Mouse (Mus musculus): Measurements from ENCODE around the gene D8Ertd738e. TPM values are rescaled to one million over a fixed set of nuclear protein-coding genes. Genes with fewer than 3 reads are reported as not detected.

The D8Ertd738e gene
- total and polyA plus RNA-seq, 2 experiments from 2014 or later = 130 to 255 TPM

DNA sequence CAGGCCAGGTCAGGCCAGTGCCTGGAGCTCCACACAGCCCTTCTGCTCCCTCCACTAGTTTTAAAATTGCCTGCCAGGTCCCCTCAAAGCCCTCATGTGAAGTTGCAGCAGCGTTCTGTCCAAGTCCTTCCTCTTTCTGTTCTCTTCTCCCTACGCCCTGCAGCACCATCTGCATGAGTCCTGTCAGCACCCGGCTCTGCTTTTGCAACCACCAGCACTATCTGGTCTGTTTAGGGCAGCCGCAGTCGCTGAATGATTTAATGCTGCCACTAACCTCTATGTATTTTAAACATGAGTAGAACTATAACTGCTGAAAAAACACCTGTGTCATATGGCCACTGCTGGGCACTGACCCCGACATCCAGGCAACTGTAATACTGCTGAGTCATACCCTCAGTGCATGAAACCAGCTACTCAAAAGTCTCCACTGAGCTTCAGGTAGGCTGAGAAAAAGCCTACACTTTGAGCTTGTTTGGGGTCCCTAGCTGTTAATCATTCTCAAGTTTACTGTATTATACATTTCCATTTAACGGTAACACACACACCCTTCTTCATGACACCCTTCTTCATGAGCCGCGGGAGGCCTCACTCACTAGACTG lies 26.9 kb downstream of the D8Ertd738e start:
- H3K36me3 ChIP-seq (ENCODE audit: insufficient read depth) = peaks cover 95% of the 10 kb centered on the region
- no peak overlapping the region for H3K4me2 ChIP-seq (ENCODE audit: low read depth)
- H3K9me3 ChIP-seq (ENCODE audit: low read length) = no peaks in the 10 kb centered on the region
- H3K9ac ChIP-seq = no peak overlapping the region
- no peaks in the 10 kb centered on the region for H3K27me3 ChIP-seq (ENCODE audit: insufficient read depth, low read length)
- ATAC-seq (no peak), DNase-seq (no peak)
- no peak overlapping the region for H3K27ac ChIP-seq (ENCODE audit: low read depth, low read length)
- H3K4me1 ChIP-seq (ENCODE audit: insufficient read depth) = no peaks in the 10 kb centered on the region
- 96% methylated on average over 9 of the region's 9 CpGs for whole genome bisulfite sequencing
- no peak overlapping the region for H3K4me3 ChIP-seq (ENCODE audit: low read depth, low read length)
- TF ChIP-seq CTCF (IDR thresholded peaks at IDR 0.05; ENCODE audit: low read depth) = no peak

DNA sequence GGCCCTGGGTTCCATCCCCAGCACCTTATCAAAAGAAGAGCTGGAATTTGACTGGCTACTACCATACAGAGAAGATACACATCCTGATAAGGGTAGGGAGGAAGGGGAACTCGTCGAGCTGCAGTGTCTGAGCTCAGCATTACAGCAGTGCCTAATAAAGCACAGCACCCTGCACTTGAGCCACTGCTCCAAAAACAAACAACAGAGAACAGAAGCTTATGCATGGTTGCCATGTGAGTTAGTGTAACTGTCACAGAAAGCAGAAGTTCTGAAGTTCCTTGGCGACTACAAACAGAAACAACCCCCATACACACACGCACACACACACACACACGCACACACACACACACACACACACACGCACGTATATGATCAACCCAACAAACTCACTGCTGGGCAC lies 29.4 kb downstream of the D8Ertd738e start:
- Histone ChIP-seq H3K36me3 (ENCODE audit: insufficient read depth) (peaks cover 96% of the 10 kb centered on the region), H3K27ac (ENCODE audit: low read depth, low read length) (no peak overlapping the region), H3K4me1 (ENCODE audit: insufficient read depth) (no peaks in the 10 kb centered on the region), H3K4me2 (ENCODE audit: low read depth) (no peak overlapping the region), H3K9ac (no peak overlapping the region), H3K4me3 (ENCODE audit: low read depth, low read length) (no peak overlapping the region), H3K27me3 (ENCODE audit: insufficient read depth, low read length) (no peaks in the 10 kb centered on the region), H3K9me3 (ENCODE audit: low read length) (no peaks in the 10 kb centered on the region)
- no peak for ATAC-seq
- no peak for DNase-seq
- WGBS = 87% methylated on average over 7 of the region's 7 CpGs
- no peak for TF ChIP-seq CTCF (IDR thresholded peaks at IDR 0.05; ENCODE audit: low read depth)

DNA sequence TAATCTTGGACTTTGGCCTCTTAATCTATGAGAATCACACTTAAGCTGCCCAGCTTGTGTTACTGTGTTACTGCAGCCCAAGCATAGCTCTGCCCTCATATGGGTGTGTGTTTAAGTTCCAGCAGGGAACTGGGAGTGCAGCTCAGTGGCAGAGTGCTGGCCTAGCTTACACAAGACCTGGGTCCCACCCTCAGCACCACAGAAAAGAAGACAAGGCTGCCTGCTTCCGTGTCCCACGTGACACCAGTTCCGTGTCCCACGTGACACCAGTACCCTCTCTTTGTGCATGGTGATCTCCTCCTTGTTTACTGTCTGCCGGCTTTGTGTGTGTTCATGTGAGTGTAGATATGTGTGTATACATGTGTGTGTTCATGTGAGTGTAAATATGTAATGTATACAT lies 31.4 kb downstream of the D8Ertd738e start:
- H3K36me3 ChIP-seq (ENCODE audit: insufficient read depth) = peaks cover 93% of the 10 kb centered on the region
- no peaks in the 10 kb centered on the region for H3K9me3 ChIP-seq (ENCODE audit: low read length)
- TF ChIP-seq CTCF (IDR thresholded peaks at IDR 0.05; ENCODE audit: low read depth) = no peak
- DNase-seq (no peak), ATAC-seq (no peak)
- no peaks in the 10 kb centered on the region for H3K27me3 ChIP-seq (ENCODE audit: insufficient read depth, low read length)
- H3K4me1 ChIP-seq (ENCODE audit: insufficient read depth) = no peaks in the 10 kb centered on the region
- H3K4me2 ChIP-seq (ENCODE audit: low read depth) = no peak overlapping the region
- no peak overlapping the region for H3K27ac ChIP-seq (ENCODE audit: low read depth, low read length)
- WGBS = 93% methylated on average over 5 of the region's 5 CpGs
- no peak overlapping the region for H3K9ac ChIP-seq
- no peak overlapping the region for H3K4me3 ChIP-seq (ENCODE audit: low read depth, low read length)

DNA sequence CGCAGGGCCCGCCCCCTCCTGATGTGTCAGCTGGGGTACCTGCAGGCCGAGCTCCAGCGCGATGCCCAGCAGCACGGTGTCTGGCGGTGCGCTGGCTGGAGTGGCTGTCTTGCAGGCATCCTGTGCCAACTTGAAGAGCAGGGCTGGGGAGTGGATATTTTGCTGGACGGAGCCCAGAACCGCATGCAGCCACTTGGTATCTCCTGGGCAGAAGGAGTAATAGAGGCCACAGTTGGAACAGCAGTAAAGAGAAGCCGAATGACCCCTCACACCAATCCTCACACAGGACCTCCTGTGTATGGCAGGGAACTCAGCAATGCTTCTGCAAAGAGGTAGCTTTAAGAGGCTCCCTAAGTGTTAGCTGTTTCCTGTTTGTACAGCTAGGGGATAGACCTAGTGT lies 32.3 kb downstream of the D8Ertd738e start:
- H3K4me3 ChIP-seq (ENCODE audit: low read depth, low read length) = no peak overlapping the region
- H3K36me3 ChIP-seq (ENCODE audit: insufficient read depth) = peaks cover 93% of the 10 kb centered on the region
- H3K9me3 ChIP-seq (ENCODE audit: low read length) = no peaks in the 10 kb centered on the region
- no peaks in the 10 kb centered on the region for H3K4me1 ChIP-seq (ENCODE audit: insufficient read depth)
- no peak for TF ChIP-seq CTCF (IDR thresholded peaks at IDR 0.05; ENCODE audit: low read depth)
- H3K9ac ChIP-seq = no peak overlapping the region
- ATAC-seq (no peak), DNase-seq (no peak)
- 97% methylated on average over 11 of the region's 11 CpGs for WGBS
- no peak overlapping the region for H3K27ac ChIP-seq (ENCODE audit: low read depth, low read length)
- H3K4me2 ChIP-seq (ENCODE audit: low read depth) = no peak overlapping the region
- no peaks in the 10 kb centered on the region for H3K27me3 ChIP-seq (ENCODE audit: insufficient read depth, low read length)

DNA sequence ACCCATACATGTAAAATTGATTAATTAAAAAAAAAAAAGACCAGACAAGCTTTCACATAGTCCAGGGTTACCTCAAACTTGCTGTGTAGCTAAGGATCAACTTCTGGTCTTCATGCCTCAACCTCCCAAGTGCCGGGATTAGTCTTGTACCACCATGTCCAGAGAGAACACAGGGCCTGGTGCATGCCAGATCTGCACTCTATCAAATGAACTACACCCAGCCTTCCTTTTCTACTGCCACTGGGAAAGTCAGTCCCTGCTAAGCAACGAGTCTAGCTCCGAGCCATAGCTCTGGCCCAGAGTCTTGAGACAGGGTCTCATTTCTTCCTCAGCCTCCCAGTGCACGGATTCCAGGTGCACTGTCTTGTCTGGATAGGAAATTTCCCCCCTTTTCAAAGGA lies 36.2 kb downstream of the D8Ertd738e start:
- Histone ChIP-seq H3K27me3 (ENCODE audit: insufficient read depth, low read length) (no peaks in the 10 kb centered on the region), H3K9me3 (ENCODE audit: low read length) (no peaks in the 10 kb centered on the region), H3K9ac (no peak overlapping the region), H3K27ac (ENCODE audit: low read depth, low read length) (no peak overlapping the region), H3K4me1 (ENCODE audit: insufficient read depth) (no peaks in the 10 kb centered on the region), H3K4me3 (ENCODE audit: low read depth, low read length) (no peak overlapping the region), H3K4me2 (ENCODE audit: low read depth) (no peak overlapping the region), H3K36me3 (ENCODE audit: insufficient read depth) (peaks cover 80% of the 10 kb centered on the region)
- ATAC-seq (no peak), DNase-seq (no peak)
- WGBS = 87% methylated on average over 4 of the region's 4 CpGs
- TF ChIP-seq CTCF (IDR thresholded peaks at IDR 0.05; ENCODE audit: low read depth) = no peak

DNA sequence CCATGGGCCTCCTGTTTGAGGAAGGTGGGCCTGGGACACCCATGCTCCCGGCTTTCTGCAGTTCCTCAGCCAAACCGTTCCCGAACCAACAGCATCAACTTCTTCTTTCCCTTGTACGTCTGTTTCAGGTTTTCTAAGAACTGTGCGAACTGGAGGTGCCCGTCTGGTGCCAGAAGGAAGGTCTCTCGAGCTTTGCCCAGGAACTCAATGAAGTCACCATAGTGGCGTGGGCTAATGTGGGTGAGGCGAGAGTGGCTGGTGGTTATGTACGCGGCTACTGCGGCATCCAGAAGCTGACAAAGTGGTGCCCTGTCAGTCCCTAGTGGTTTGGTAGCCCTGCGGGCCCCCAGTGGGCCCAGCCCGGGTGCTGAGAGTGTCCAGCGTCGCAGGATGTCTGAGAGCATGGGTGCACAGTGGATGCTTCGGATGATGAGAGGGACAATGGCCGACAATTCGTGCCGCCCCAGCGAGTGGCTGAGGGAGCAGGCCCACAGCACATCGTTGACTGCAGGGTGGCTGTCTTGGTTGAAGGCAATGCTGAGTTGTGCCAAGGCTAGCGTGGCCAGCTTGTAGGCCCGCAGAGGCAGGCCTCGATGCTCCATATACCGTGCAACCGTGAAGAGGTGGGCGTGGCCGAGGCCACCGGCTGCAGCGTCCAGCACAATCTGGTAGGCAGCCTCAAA lies 37.5 kb downstream of the D8Ertd738e start:
- no peak overlapping the region for H3K4me2 ChIP-seq (ENCODE audit: low read depth)
- no peak for ATAC-seq
- no peak for DNase-seq
- no peaks in the 10 kb centered on the region for H3K4me1 ChIP-seq (ENCODE audit: insufficient read depth)
- no peaks in the 10 kb centered on the region for H3K9me3 ChIP-seq (ENCODE audit: low read length)
- H3K4me3 ChIP-seq (ENCODE audit: low read depth, low read length) = no peak overlapping the region
- no peak overlapping the region for H3K9ac ChIP-seq
- no peak overlapping the region for H3K27ac ChIP-seq (ENCODE audit: low read depth, low read length)
- H3K27me3 ChIP-seq (ENCODE audit: insufficient read depth, low read length) = no peaks in the 10 kb centered on the region
- peaks cover 68% of the 10 kb centered on the region for H3K36me3 ChIP-seq (ENCODE audit: insufficient read depth)
- WGBS = 92% methylated on average over 31 of the region's 31 CpGs
- TF ChIP-seq CTCF (IDR thresholded peaks at IDR 0.05; ENCODE audit: low read depth) = no peak

DNA sequence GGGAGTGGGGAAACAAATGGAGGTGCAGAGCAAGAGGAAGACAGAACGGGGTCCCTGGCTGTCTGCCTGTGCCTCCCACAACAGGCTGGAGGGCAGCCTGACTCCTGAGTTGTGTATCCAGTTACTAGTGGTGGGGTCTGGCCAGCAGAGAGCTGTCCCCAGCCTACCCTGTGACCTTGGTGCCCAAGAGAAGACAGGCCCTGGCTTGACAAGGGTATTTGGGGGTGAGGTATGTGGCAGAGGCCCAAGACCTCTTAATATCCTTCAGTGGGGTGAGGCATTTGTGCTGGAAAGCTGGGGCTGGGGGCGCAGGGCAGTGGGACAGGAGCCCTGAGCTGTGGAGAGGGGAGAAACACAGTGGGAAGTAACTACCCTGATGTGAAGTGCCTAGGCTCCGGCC lies 38.3 kb downstream of the D8Ertd738e start:
- Histone ChIP-seq H3K4me1 (ENCODE audit: insufficient read depth) (no peaks in the 10 kb centered on the region), H3K27ac (ENCODE audit: low read depth, low read length) (no peak overlapping the region), H3K36me3 (ENCODE audit: insufficient read depth) (peaks cover 59% of the 10 kb centered on the region), H3K9ac (no peak overlapping the region), H3K27me3 (ENCODE audit: insufficient read depth, low read length) (no peaks in the 10 kb centered on the region), H3K4me3 (ENCODE audit: low read depth, low read length) (no peak overlapping the region), H3K4me2 (ENCODE audit: low read depth) (no peak overlapping the region), H3K9me3 (ENCODE audit: low read length) (no peaks in the 10 kb centered on the region)
- 89% methylated on average over 3 of the region's 3 CpGs for WGBS
- TF ChIP-seq CTCF (IDR thresholded peaks at IDR 0.05; ENCODE audit: low read depth) = no peak
- no peak for DNase-seq
- ATAC-seq = no peak

Data from forebrain, postnatal 0 days (tissue).